Mouse (Mus musculus) hematopoietic multipotent progenitor cell, adult 10-12 weeks (in vitro differentiated cells): ENCODE results near the gene Pou3f3. TPM values are rescaled to one million over a fixed set of nuclear protein-coding genes. Genes with fewer than 3 reads are reported as not detected.

Experiments used
- polyA plus RNA-seq: library from polyadenylated mRNA; stranded (reverse); fragments of >175 nt; gene quantifications from 2 replicates; pipeline ENCODE4 v1.2.3, GENCODE M21; 2012; ENCODE audit warnings: low replicate concordance

Pou3f3 gene
- not detected in 2 replicates for polyA plus RNA-seq

DNA sequence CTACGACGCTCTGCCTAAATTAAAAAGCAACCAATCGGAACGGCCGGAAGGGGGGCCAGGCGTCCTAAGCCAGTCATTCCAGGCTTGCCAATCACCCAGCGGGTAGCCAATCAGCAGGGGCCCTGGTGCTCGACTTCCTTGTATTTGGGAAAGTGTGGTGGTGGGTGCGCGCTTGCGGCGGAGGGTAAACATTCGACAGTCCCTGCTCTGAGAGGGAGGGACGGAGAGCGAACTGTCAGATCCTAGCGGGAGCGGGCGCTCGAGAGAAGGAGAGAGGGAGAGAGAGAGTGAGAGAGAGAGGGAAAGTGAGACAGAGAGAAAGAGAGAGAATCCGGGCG lies at the start of gene Pou3f3:
Pou3f3 (plus strand) TSS at position 191 of the 338 bp plus-strand sequence.

Other genes starting within 250 kb of the Pou3f3 start
- 20.5 and 37.6 TPM in 2 replicates for gene Mrps9, start 155.5 kb downstream of the Pou3f3 start, polyA plus RNA-seq